Mouse (Mus musculus) ES-E14 (cell line): ENCODE results near the gene Pdx1.
A peak's percentile ranks its signal among the peaks of the same experiment; 100 is the strongest.

Experiments used
- HCFC1 ChIP-seq: IDR thresholded peaks from 2 replicates; pipeline ENCODE4 v1.6.1; 2012; ENCODE audit warnings: low read length, inconsistent platforms, borderline replicate concordance; ENCODE audit not compliant: insufficient read depth
- ZC3H11A ChIP-seq: IDR thresholded peaks from 2 replicates; pipeline ENCODE4 v1.6.1; 2012; ENCODE audit warnings: low read depth, mild to moderate bottlenecking, inconsistent platforms, low read length, borderline replicate concordance

DNA sequence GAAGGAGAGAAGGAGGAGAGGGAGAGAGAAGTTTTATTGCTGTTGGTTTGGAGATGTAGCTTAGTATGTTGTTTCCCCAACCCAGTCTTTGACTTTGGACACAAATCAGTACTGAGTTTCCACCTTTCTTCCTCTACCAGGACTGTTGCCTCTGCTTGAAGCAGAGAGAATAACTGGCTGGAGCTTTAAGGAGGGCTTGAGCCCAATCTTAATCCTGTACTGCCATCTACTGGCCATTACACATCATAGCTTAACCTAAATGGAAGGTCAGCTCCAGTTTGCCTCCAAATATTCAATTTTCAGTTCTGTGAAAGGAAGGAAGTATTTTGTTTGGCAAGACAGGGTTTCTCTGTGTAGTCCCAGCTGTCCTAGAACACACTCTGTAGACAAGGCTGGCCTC, 49.9 kb downstream of the Pdx1 start:
- TF ChIP-seq HCFC1 (no peak), ZC3H11A (peak; percentile 78)
